Mouse (Mus musculus): ENCODE results near the gene Aasdhppt. TPM values are rescaled to one million over a fixed set of nuclear protein-coding genes. Genes with fewer than 3 reads are reported as not detected.

Aasdhppt gene
- 30.2 and 34.8 TPM in 2 replicates for polyA plus RNA-seq (2015; fragmentation: Nextera tagmentation; extraction: Ambion mirVana)

- no peaks in the 10 kb centered on the region for H3K9me3 ChIP-seq
- H3K9ac ChIP-seq (replicated peaks) = peak within 1 kb of the TSS; percentile 80
- peak within 1 kb of the TSS; percentile 75 for H3K4me3 ChIP-seq (replicated peaks)
- H3K27me3 ChIP-seq = no peaks in the 10 kb centered on the region
- H3K27ac ChIP-seq = peak within 1 kb of the TSS; percentile 88
- peak; percentile 99 for ATAC-seq
- H3K36me3 ChIP-seq = no peaks in the 10 kb centered on the region
- peaks cover 24% of the 10 kb centered on the region for H3K4me1 ChIP-seq (replicated peaks)
- H3K4me2 ChIP-seq (replicated peaks) = peak within 1 kb of the TSS; percentile 69
- WGBS = under 1% methylated on average over 53 of the region's 53 CpGs
These were observed at the start of gene Aasdhppt, which contains the start of gene Kbtbd3 for GRCm38 (mm10) chr9:4309351-4310085. Aasdhppt (minus strand) TSS chr9:4309471. Kbtbd3 (plus strand) TSS chr9:4309833.

- Histone ChIP-seq H3K36me3 (no peaks in the 10 kb centered on the region), H3K27me3 (no peaks in the 10 kb centered on the region), H3K9ac (replicated peaks) (no peak overlapping the region), H3K9me3 (no peaks in the 10 kb centered on the region), H3K27ac (no peak overlapping the region), H3K4me1 (replicated peaks) (no peaks in the 10 kb centered on the region), H3K4me3 (replicated peaks) (no peak overlapping the region), H3K4me2 (replicated peaks) (no peak overlapping the region)
- no peak for ATAC-seq
- WGBS = 93% methylated on average over 1 of the region's 1 CpGs
These were observed 43.9 kb upstream of the Aasdhppt start for GRCm38 (mm10) chr9:4353163-4353562.

- Histone ChIP-seq H3K9me3 (no peaks in the 10 kb centered on the region), H3K9ac (replicated peaks) (no peak overlapping the region), H3K4me3 (replicated peaks) (no peak overlapping the region), H3K27me3 (no peaks in the 10 kb centered on the region), H3K4me1 (replicated peaks) (no peaks in the 10 kb centered on the region), H3K36me3 (0 out of 2 replicates have a peak, but pooled peaks cover 13% of the 10 kb centered on the region), H3K4me2 (replicated peaks) (no peak overlapping the region), H3K27ac (no peak overlapping the region)
- WGBS = 89% methylated on average over 6 of the region's 6 CpGs
- ATAC-seq = no peak
These were observed 9.9 kb upstream of the Aasdhppt start for GRCm38 (mm10) chr9:4318939-4319721.

- Histone ChIP-seq H3K4me2 (replicated peaks) (no peak overlapping the region), H3K27me3 (no peaks in the 10 kb centered on the region), H3K36me3 (0 out of 2 replicates have a peak, but pooled peaks cover 7% of the 10 kb centered on the region), H3K4me1 (replicated peaks) (peaks cover 4% of the 10 kb centered on the region), H3K9me3 (no peaks in the 10 kb centered on the region), H3K9ac (replicated peaks) (no peak overlapping the region), H3K27ac (no peak overlapping the region), H3K4me3 (replicated peaks) (no peak overlapping the region)
- no peak for ATAC-seq
- WGBS = 71% methylated on average over 2 of the region's 2 CpGs
These were observed 6.5 kb upstream of the Aasdhppt start for GRCm38 (mm10) chr9:4315746-4316145.

- H3K9me3 ChIP-seq = no peaks in the 10 kb centered on the region
- no peak overlapping the region for H3K4me3 ChIP-seq (replicated peaks)
- 0 out of 2 replicates have a peak, but pooled peaks cover 7% of the 10 kb centered on the region for H3K36me3 ChIP-seq
- ATAC-seq = no peak
- 94% methylated on average over 4 of the region's 4 CpGs for WGBS
- H3K27ac ChIP-seq = no peak overlapping the region
- H3K4me2 ChIP-seq (replicated peaks) = no peak overlapping the region
- H3K9ac ChIP-seq (replicated peaks) = no peak overlapping the region
- peaks cover 9% of the 10 kb centered on the region for H3K4me1 ChIP-seq (replicated peaks)
- H3K27me3 ChIP-seq = no peaks in the 10 kb centered on the region
These were observed 4.7 kb upstream of the Aasdhppt start for GRCm38 (mm10) chr9:4313946-4314345.

- Histone ChIP-seq H3K9me3 (no peaks in the 10 kb centered on the region), H3K4me2 (replicated peaks) (peak overlapping the region; percentile 69; the same call in 1 of the 2 replicates), H3K9ac (replicated peaks) (peak overlapping the region; percentile 80; the same call in 1 of the 2 replicates), H3K4me1 (replicated peaks) (peaks cover 23% of the 10 kb centered on the region), H3K27me3 (no peaks in the 10 kb centered on the region), H3K4me3 (replicated peaks) (peak overlapping the region; percentile 75; the same call in 1 of the 2 replicates), H3K27ac (no peak overlapping the region), H3K36me3 (0 out of 2 replicates have a peak, but pooled peaks cover 5% of the 10 kb centered on the region)
- 86% methylated on average over 3 of the region's 3 CpGs for WGBS
- no peak for ATAC-seq
These were observed 1.9 kb upstream of the Aasdhppt start for GRCm38 (mm10) chr9:4311162-4311561.

- WGBS = 70% methylated on average over 3 of the region's 3 CpGs
- no peaks in the 10 kb centered on the region for H3K27me3 ChIP-seq
- H3K36me3 ChIP-seq = 0 out of 2 replicates have a peak, but pooled peaks cover 5% of the 10 kb centered on the region
- peak overlapping the region; percentile 75 for H3K4me3 ChIP-seq (replicated peaks)
- H3K9me3 ChIP-seq = no peaks in the 10 kb centered on the region
- ATAC-seq = no peak
- H3K4me2 ChIP-seq (replicated peaks) = peak overlapping the region; percentile 69
- peak overlapping the region; percentile 88; the same call in 1 of the 2 replicates for H3K27ac ChIP-seq
- H3K9ac ChIP-seq (replicated peaks) = peak overlapping the region; percentile 80
- H3K4me1 ChIP-seq (replicated peaks) = peaks cover 24% of the 10 kb centered on the region
These were observed 1.4 kb upstream of the Aasdhppt start for GRCm38 (mm10) chr9:4310706-4311105.

- H3K4me2 ChIP-seq (replicated peaks) = peak overlapping the region; percentile 69
- ATAC-seq = no peak; the same call in 1 of the 2 replicates
- peak overlapping the region; percentile 75 for H3K9ac ChIP-seq (replicated peaks)
- H3K27me3 ChIP-seq = no peaks in the 10 kb centered on the region
- no peaks in the 10 kb centered on the region for H3K9me3 ChIP-seq
- peaks cover 24% of the 10 kb centered on the region for H3K4me1 ChIP-seq (replicated peaks)
- under 1% methylated on average over 36 of the region's 36 CpGs for WGBS
- H3K36me3 ChIP-seq = no peaks in the 10 kb centered on the region
- H3K4me3 ChIP-seq (replicated peaks) = peak overlapping the region; percentile 75
- H3K27ac ChIP-seq = peak overlapping the region; percentile 85
These were observed 482 bp downstream of the Aasdhppt start for GRCm38 (mm10) chr9:4308628-4309350.

GRCm38 (mm10) chr9:4304867-4305266 lies 4.4 kb downstream of the Aasdhppt start:
- Histone ChIP-seq H3K36me3 (peaks cover 18% of the 10 kb centered on the region), H3K27ac (no peak overlapping the region), H3K9ac (replicated peaks) (no peak overlapping the region), H3K4me1 (replicated peaks) (peaks cover 15% of the 10 kb centered on the region), H3K4me3 (replicated peaks) (no peak overlapping the region), H3K27me3 (no peaks in the 10 kb centered on the region), H3K9me3 (no peaks in the 10 kb centered on the region), H3K4me2 (replicated peaks) (no peak overlapping the region)
- WGBS = 59% methylated on average over 1 of the region's 1 CpGs
- ATAC-seq = no peak

GRCm38 (mm10) chr9:4300466-4300865 lies 8.8 kb downstream of the Aasdhppt start:
- peaks cover 25% of the 10 kb centered on the region for H3K36me3 ChIP-seq
- no peak overlapping the region for H3K9ac ChIP-seq (replicated peaks)
- no peak for ATAC-seq
- H3K4me2 ChIP-seq (replicated peaks) = no peak overlapping the region
- 93% methylated on average over 2 of the region's 2 CpGs for WGBS
- H3K4me3 ChIP-seq (replicated peaks) = no peak overlapping the region
- H3K9me3 ChIP-seq = no peaks in the 10 kb centered on the region
- H3K27ac ChIP-seq = no peak overlapping the region
- H3K4me1 ChIP-seq (replicated peaks) = no peaks in the 10 kb centered on the region
- no peaks in the 10 kb centered on the region for H3K27me3 ChIP-seq

GRCm38 (mm10) chr9:4283850-4284249 lies 25.4 kb downstream of the Aasdhppt start:
- H3K27ac ChIP-seq = no peak overlapping the region
- 9% methylated on average over 3 of the region's 3 CpGs for WGBS
- H3K27me3 ChIP-seq = no peaks in the 10 kb centered on the region
- peak; percentile 48; the same call in 1 of the 2 replicates for ATAC-seq
- no peaks in the 10 kb centered on the region for H3K4me1 ChIP-seq (replicated peaks)
- peaks cover 12% of the 10 kb centered on the region for H3K36me3 ChIP-seq
- no peak overlapping the region for H3K9ac ChIP-seq (replicated peaks)
- H3K4me3 ChIP-seq (replicated peaks) = no peak overlapping the region
- H3K9me3 ChIP-seq = no peaks in the 10 kb centered on the region
- no peak overlapping the region for H3K4me2 ChIP-seq (replicated peaks)
